Mouse (Mus musculus) lung, embryonic 14.5 days (tissue): Measurements from ENCODE around the gene Ubac1. TPM values are rescaled to one million over a fixed set of nuclear protein-coding genes. Genes with fewer than 3 reads are reported as not detected.
A peak's percentile ranks its signal among the peaks of the same experiment; 100 is the strongest.

Experiments
- ATAC-seq: fragments of 200-750 bp; cut with Nextera tagmentation; 2 replicates; pipeline ENCODE4 v1.8.0; 2017; ENCODE audit warnings: mild to moderate bottlenecking, moderate TSS enrichment, moderate library complexity; ENCODE audit not compliant: insufficient read depth
- DNase-seq: peaks from one replicate; pipeline ENCODE4 v3.0.0-alpha.2; 2015
- H3K27ac ChIP-seq: fragments of 300-500 bp; sonication (generic); 2 replicates; pipeline ENCODE4 v1.5.1; 2014; ENCODE audit warnings: low read depth, mild to moderate bottlenecking, moderate library complexity
- H3K27me3 ChIP-seq: fragments of 300-500 bp; sonication (generic); 2 replicates; pipeline ENCODE4 v1.6.1; 2014; ENCODE audit warnings: low read length, control low read depth; ENCODE audit not compliant: insufficient read depth
- H3K36me3 ChIP-seq: fragments of 300-500 bp; sonication (generic); 2 replicates; pipeline ENCODE4 v1.6.1; 2014; ENCODE audit warnings: control low read depth; ENCODE audit not compliant: insufficient read depth
- H3K4me1 ChIP-seq: fragments of 300-500 bp; sonication (generic); 2 replicates; pipeline ENCODE4 v1.6.1; 2014; ENCODE audit warnings: antibody characterized with exemption, control low read depth; ENCODE audit not compliant: insufficient read depth
- H3K4me2 ChIP-seq: fragments of 300-500 bp; sonication (generic); 2 replicates; pipeline ENCODE4 v1.6.1; 2014; ENCODE audit warnings: mild to moderate bottlenecking
- H3K4me3 ChIP-seq: fragments of 300-500 bp; sonication (generic); 2 replicates; pipeline ENCODE4 v1.5.1; 2014; ENCODE audit warnings: low read depth, low read length
- H3K9ac ChIP-seq: fragments of 300-500 bp; sonication (generic); 2 replicates; pipeline ENCODE4 v1.6.1; 2014
- H3K9me3 ChIP-seq: fragments of 300-500 bp; sonication (generic); 2 replicates; pipeline ENCODE4 v1.6.1; 2016; ENCODE audit warnings: low read depth, low read length, control low read depth
- CTCF ChIP-seq: IDR thresholded peaks from 2 replicates; pipeline ENCODE4 v1.5.1; 2016; ENCODE audit warnings: antibody characterized with exemption, low read depth
- WGBS: fragments of 180-500 bp; shearing (Covaris S2); extraction: QIAGEN DNeasy Blood & Tissue Kit; methylation state at CpG from one replicate; pipeline ENCODE4 v1.1.7; 2014; 5-methylcytosine and 5-hydroxymethylcytosine counted together
- polyA plus RNA-seq: library from polyadenylated mRNA; unstranded; fragments of >200 nt; fragmentation: Nextera tagmentation; extraction: Ambion mirVana; gene quantifications from 2 replicates; pipeline ENCODE4 v1.2.1, GENCODE M21; 2014

Ubac1 gene
- polyA plus RNA-seq = 72.6 and 80.8 TPM in 2 replicates

DNA sequence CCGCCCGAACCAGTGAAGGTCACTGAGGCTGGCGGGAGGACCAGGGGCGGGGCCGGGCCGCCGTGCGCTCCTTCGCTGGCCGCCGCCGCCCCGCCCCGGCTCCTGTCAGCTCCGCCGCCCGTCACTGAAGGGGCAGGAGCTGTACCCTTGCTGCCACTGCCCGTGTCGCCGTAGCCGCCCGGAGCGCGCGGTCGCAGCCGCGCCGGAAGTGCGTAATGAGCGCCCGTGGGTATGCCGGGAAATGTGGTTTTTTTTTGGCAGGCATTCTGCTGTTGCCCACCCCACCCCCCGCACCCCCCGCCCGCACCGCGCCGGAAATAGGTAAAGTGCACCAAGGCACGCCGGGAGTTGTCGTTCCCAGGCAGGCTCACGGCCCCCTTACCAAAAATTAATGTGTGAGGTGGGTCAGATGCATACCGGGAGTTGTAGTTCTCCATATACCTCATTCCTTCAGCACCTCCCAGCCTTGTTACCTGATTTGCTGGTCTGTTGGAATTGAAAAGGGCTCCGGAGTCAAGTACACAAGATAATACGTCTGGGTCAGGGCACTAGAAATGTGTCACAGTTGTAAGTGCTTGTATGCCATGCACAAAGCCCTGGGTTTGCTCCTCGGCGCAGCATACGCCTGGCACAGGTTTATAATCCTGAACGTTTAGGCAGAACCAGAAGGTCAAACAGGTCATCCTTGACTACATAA, at the start of gene Ubac1:
Ubac1 (minus strand) TSS at position 187 of the 697 bp plus-strand sequence.
- H3K4me3 ChIP-seq = peak within 1 kb of the TSS; percentile 85
- 5% methylated on average over 50 of the region's 50 CpGs for whole genome bisulfite sequencing
- peak within 1 kb of the TSS; percentile 84 for H3K4me2 ChIP-seq
- peaks cover 4% of the 10 kb centered on the region; the same call in 1 of the 2 replicates for H3K27me3 ChIP-seq
- no peak for TF ChIP-seq CTCF
- H3K9me3 ChIP-seq = no peaks in the 10 kb centered on the region
- DNase-seq (peak; percentile 96), ATAC-seq (peak; percentile 96)
- H3K4me1 ChIP-seq = peaks cover 9% of the 10 kb centered on the region
- H3K36me3 ChIP-seq = no peaks in the 10 kb centered on the region
- peak within 1 kb of the TSS; percentile 90 for H3K27ac ChIP-seq
- peak within 1 kb of the TSS; percentile 76 for H3K9ac ChIP-seq

GRCm38 (mm10) chr2:26068592-26068991, 47.0 kb upstream of the Ubac1 start:
- no peak overlapping the region for H3K9ac ChIP-seq
- no peak overlapping the region for H3K4me2 ChIP-seq
- WGBS = 84% methylated on average over 1 of the region's 1 CpGs
- no peaks in the 10 kb centered on the region for H3K4me1 ChIP-seq
- no peaks in the 10 kb centered on the region for H3K36me3 ChIP-seq
- TF ChIP-seq CTCF = no peak
- no peaks in the 10 kb centered on the region for H3K9me3 ChIP-seq
- no peak overlapping the region for H3K4me3 ChIP-seq
- no peak for ATAC-seq
- H3K27me3 ChIP-seq = no peaks in the 10 kb centered on the region
- H3K27ac ChIP-seq = no peak overlapping the region
- DNase-seq = no peak

- DNase-seq = no peak
- Histone ChIP-seq H3K4me1 (no peaks in the 10 kb centered on the region), H3K27ac (no peak overlapping the region), H3K27me3 (no peaks in the 10 kb centered on the region), H3K36me3 (no peaks in the 10 kb centered on the region), H3K9ac (no peak overlapping the region), H3K4me3 (no peak overlapping the region), H3K9me3 (no peaks in the 10 kb centered on the region), H3K4me2 (no peak overlapping the region)
- no peak for TF ChIP-seq CTCF
- ATAC-seq = no peak
- WGBS = 71% methylated on average over 7 of the region's 7 CpGs
These were observed 46.6 kb upstream of the Ubac1 start for GRCm38 (mm10) chr2:26068175-26068574.

GRCm38 (mm10) chr2:26066527-26066926, 45.0 kb upstream of the Ubac1 start:
- Histone ChIP-seq H3K4me1 (no peaks in the 10 kb centered on the region), H3K4me2 (no peak overlapping the region), H3K27ac (no peak overlapping the region), H3K27me3 (no peaks in the 10 kb centered on the region), H3K9ac (no peak overlapping the region), H3K36me3 (no peaks in the 10 kb centered on the region), H3K9me3 (no peaks in the 10 kb centered on the region), H3K4me3 (no peak overlapping the region)
- ATAC-seq (no peak), DNase-seq (no peak)
- TF ChIP-seq CTCF = no peak
- 78% methylated on average over 14 of the region's 14 CpGs for WGBS

GRCm38 (mm10) chr2:26062742-26063427, 41.3 kb upstream of the Ubac1 start:
- H3K4me3 ChIP-seq = no peak overlapping the region
- no peak for TF ChIP-seq CTCF
- DNase-seq = no peak
- no peaks in the 10 kb centered on the region for H3K27me3 ChIP-seq
- no peaks in the 10 kb centered on the region for H3K4me1 ChIP-seq
- no peak overlapping the region for H3K4me2 ChIP-seq
- 60% methylated on average over 13 of the region's 13 CpGs for WGBS
- ATAC-seq = no peak
- H3K27ac ChIP-seq = no peak overlapping the region
- H3K9me3 ChIP-seq = no peaks in the 10 kb centered on the region
- H3K36me3 ChIP-seq = no peaks in the 10 kb centered on the region; the same call in 1 of the 2 replicates
- H3K9ac ChIP-seq = no peak overlapping the region

- no peak overlapping the region for H3K9ac ChIP-seq
- TF ChIP-seq CTCF = no peak
- ATAC-seq (no peak), DNase-seq (no peak)
- WGBS = 51% methylated on average over 4 of the region's 4 CpGs
- no peaks in the 10 kb centered on the region for H3K27me3 ChIP-seq
- H3K4me1 ChIP-seq = no peaks in the 10 kb centered on the region
- no peak overlapping the region for H3K4me3 ChIP-seq
- no peaks in the 10 kb centered on the region; the same call in 1 of the 2 replicates for H3K36me3 ChIP-seq
- no peak overlapping the region for H3K4me2 ChIP-seq
- H3K27ac ChIP-seq = no peak overlapping the region
- no peaks in the 10 kb centered on the region for H3K9me3 ChIP-seq
These were observed 40.7 kb upstream of the Ubac1 start for GRCm38 (mm10) chr2:26062241-26062640.

DNA sequence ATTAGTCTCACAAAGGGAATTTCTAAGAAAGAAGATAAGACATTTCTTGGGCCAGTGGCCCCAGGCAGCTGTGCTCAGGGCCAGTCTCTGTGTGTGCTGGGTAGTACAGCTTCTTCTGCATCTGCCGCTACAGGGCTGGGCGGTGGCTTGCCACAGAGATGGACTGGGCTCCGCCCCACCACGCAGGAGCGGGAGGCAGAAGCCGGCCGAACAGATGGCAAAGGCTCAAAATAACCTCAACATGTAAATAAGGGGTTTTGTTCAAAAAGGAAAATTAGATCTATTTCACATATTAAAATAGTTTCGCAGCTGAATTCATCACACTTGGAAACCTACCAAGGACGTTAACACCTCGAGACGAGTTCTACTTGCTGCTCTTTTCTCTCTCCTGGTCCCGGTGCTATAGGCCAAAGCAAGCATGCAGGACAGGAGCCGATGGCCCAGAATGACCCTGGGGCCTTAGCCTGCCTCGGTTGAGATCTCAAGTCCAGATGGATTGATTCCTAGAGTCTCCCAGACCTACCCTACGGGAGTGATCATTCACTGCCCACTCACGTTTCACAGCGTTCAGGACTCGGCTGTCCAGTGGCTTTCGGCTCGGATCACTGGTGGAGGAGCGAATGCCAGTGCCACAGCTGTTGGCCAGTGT, 39.6 kb upstream of the Ubac1 start:
- no peak for TF ChIP-seq CTCF
- no peaks in the 10 kb centered on the region; the same call in 1 of the 2 replicates for H3K36me3 ChIP-seq
- WGBS = 56% methylated on average over 21 of the region's 21 CpGs
- no peak overlapping the region for H3K27ac ChIP-seq
- no peak overlapping the region for H3K4me2 ChIP-seq
- no peak overlapping the region for H3K9ac ChIP-seq
- no peaks in the 10 kb centered on the region for H3K27me3 ChIP-seq
- no peak for DNase-seq
- no peak overlapping the region for H3K4me3 ChIP-seq
- H3K9me3 ChIP-seq = no peaks in the 10 kb centered on the region
- no peaks in the 10 kb centered on the region for H3K4me1 ChIP-seq
- ATAC-seq = no peak
